Mouse (Mus musculus) adrenal gland, postnatal 25 days (tissue): Measurements from ENCODE around the gene Gm3336. TPM values are rescaled to one million over a fixed set of nuclear protein-coding genes. Genes with fewer than 3 reads are reported as not detected.

Source experiments
- DNase-seq: peaks from one replicate; pipeline ENCODE4 v3.0.0; 2021; ENCODE audit warnings: mixed read lengths
- total RNA-seq: library from RNA; stranded (reverse); gene quantifications from 2 replicates; pipeline ENCODE4 v1.2.3, GENCODE M21; 2021

The Gm3336 gene
- total RNA-seq, 1 experiment from 2014 or later, result not detected

DNA sequence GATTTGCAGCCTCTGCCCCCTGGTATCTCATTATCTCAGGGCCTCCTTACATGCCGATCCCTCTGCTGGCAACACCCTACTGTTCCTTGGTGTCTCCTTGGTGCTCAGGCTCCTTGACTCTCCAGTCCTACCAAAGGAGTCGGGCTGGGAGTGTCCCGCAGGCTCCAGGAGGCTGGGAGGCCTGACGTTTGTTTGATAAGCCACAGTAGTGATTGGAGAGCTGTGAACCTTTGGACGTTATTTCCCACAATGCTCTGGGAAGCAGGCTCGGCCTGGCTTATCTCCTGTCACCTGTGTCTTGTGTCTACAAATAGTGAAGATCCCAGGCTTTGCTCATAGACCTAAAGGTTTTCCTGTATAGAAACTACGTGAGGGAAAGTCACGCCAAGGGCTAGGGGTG lies 45.7 kb downstream of the Gm3336 start:
- DNase-seq, result no peak

DNA sequence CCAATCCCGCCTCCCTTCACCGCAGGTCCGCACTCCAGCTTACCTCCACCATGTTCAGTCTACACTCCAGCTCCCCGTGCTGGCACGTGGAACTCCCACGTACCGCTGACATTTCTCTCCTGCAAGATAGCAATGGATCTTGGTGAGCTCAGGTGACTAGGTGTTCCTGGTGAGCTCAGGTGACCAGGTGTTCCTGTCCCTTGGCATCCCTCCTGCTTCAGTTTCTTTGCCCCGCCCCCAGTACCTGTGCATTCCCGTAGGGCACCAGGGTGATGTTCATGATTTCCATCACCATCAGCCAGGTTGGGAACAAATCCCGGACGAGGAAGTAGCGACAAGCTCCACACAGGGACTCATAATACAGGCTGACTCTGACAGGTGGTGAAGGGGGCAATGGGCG lies 46.3 kb downstream of the Gm3336 start:
- DNase-seq, result no peak

DNA sequence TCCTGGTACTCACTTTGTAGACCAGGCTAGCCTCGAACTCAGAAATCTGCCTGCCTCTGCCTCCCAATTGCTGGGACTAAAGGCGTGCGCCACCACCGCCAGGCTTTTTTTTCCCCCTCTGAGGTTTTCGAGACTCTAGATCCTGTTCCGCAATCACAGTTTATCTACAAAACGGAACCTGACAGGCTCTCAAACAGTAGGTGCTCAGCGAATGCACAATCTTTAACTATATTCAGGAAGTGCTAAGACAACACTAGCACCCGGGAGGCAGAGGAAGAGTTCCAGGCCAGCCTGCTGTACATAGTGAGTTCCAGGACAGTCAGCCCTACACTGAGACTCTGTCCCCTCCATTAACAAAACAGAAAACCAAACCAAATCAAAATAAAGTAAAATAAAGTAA lies 47.0 kb downstream of the Gm3336 start:
- DNase-seq, result no peak

DNA sequence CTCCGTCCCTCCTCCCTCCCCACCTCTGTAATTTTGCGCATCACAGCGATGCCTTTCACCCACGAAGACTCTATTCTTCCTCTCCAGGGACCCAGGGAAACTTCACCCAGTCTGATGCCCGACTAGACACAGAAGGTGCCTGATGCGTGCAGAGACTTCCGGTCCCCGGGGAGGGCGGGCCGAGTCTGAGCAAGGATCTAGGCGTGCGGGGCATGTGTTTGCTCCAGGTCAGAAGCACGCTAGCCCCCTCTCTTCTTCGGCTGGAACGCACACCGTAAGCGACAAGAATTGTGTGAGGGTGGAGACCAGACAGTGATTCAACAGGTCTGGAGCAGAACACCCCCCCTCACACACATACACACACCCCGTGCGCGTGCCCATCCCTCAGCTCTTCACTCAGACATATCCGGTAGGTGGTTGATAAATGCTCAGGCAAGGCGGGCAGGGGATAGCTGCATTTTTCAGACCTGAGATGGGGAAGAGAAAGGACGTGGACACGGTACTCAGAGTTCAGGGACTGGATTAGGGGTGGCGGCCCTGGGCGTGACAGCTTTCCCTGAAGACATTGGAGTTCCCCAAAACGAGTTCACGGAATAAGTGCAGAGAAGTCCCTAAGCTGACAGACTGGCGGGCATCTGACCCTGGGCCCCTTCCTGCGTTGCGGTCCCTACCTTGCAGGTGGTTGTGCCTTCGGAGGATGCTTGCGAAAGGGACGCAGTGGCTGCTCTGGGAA lies 47.7 kb downstream of the Gm3336 start:
- DNase-seq, result no peak

DNA sequence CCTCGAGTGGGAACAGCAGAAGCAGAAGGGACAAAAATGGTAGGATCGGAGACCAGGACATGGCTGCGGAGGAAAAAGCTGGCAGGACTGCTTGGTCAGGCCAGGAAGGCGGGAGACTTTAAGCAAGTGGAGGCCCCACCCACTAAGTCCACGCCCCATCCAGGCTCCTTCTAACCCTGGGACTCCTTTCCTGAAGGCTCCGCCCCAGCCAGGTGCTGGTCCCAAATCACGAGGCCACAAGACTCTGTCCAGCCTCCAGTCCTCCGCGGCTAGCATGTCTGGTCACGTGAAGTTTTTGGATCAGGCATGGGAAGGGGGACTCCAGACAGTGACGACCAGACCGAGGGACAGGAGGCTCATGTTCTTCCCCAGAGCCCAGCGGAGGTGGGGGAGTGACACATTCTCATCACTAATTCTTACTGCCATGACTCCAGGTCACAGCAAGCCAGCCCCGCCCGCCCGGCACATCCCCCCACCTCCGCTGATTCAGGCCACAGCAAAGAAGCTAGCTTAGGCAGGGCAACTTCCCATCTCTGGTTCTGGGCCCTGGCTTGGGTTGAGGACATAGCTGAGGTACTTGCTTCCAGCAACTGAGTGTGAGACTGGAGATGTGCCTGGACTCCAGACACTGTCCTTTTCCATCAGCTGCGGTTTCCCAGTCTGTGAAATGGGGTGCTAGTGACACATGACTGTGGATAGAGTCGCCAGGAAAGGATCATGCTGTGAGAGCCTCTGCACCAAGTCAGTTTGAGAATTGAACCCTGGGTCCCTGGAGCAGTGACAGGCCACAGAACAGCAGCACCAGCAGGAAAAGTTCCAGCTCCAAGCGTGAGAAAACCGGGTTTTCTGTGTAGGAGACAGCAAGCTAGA lies 48.5 kb downstream of the Gm3336 start:
- peak; percentile 71 for DNase-seq

DNA sequence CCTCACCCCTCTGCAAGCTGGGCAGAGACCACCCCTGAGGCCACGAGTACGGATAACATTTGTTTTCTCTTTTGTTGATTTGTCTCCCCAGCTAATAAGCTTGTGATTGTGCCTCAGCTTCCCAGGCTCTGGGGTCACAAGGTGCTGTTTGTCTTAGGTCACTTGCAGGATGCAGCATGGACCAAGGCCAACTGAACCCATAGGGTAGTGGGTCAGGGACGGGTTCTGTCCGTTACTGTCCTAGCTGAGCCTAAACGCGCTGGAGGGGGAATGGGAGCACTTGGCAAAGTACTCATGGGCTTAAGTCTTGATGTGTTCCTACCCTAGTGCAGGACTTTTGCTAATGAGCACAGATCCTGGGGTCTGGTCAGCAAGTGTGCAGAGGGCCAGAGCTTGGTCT lies 49.2 kb downstream of the Gm3336 start:
- no peak for DNase-seq

DNA sequence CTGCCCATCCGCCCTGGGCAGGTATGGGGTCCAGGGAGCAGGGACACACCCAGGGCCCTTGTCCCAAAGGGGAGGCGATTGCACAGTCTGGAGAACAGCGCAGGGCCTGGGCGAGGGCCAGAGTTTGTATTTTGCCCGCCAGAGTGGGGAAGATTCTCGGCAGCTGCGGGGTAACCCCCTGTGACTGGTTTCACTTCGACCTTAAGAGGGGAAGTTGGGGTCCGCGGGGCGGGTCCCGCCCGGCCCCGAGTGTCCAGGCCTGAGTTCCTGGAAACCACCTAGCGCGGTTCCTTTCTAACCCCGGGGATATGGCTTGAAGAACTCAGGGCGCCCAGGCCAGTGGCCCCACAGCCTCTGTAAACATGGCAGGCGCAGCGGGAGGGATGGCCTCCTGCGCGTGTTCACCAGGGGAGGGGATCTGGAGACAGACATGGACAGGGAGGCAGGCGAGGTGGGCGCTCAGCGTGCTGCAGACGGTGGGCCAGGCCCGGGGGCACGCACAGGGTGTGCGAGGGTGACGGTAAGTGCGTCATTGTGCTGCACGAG lies 50.0 kb downstream of the Gm3336 start:
- DNase-seq, result no peak

DNA sequence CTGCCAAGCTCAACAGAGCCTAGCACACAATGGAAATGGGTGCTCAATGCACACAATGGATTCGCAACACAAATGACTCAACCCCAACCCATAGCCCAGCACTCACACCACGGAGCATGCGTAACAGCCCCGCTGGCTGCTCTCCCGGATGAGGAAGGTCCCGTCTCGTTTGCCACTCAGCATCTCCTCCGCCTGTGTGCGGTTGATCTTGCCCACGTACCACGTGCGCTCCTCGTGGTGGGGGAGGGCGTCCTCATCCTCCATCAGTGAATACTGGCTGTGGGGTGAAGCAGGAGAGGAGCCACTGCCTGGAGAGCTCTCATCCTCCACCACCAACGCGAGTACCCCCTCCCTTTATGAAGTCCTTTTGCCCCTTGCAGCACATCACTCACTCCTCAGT lies 50.6 kb downstream of the Gm3336 start:
- no peak for DNase-seq

DNA sequence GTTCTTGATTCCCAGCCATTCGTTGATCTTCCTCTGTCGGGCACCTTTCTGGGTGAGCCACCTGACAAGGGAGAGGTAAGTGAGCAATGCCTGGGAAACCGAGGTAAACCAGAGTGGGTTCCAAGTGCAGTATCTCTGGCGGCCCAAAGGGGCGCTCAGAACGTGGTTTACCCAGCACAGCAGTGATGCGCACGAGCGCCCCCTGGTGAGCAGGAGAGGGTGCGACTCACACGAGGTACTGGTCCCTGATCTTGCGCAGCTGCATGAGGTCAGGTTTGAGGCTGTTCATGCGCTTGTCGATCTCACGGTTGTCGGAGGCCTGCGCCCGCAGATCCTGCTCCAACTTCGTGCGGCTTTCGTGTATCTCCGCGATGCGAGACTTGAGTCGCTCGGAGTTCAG lies 51.0 kb downstream of the Gm3336 start:
- peak; percentile 99 for DNase-seq

DNA sequence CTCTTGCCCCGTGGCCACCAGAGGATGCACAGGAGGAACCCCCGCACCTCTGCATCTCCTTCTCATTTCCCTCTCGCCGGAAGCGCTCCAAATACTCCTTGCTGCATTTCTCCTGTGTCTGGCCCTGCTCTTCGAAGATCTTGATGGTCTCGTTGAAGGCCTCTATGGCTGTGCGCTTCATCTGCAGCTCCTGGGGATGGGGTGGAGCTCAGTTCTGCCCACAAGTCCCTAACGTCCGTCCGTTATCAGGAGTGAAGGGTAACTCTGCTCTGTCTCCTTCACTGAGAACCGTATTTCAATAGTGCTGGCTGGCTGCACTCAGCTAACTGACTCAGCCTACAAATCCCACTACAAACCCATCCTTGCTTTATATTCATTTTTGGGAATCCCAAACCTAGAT lies 51.5 kb downstream of the Gm3336 start:
- DNase-seq, result no peak

DNA sequence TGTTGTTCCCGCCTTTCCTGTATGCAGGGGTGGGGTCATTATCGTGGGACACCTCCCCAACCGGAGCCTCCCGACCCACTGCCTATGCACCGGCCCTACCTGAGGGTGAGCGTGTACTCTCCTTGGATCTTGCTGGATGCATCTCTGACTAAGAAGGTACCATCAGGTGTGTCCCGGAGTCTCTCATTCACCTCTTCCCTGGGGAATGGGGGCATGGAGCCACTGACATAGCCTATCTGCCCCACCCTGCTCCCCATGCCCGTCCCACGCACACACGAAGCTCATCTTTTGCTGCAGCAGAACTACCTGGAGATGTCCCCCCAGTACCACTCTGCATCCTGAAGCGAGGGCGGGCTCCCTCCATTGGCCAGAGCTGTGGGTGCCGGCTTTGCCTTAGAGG lies 52.4 kb downstream of the Gm3336 start:
- no peak for DNase-seq

DNA sequence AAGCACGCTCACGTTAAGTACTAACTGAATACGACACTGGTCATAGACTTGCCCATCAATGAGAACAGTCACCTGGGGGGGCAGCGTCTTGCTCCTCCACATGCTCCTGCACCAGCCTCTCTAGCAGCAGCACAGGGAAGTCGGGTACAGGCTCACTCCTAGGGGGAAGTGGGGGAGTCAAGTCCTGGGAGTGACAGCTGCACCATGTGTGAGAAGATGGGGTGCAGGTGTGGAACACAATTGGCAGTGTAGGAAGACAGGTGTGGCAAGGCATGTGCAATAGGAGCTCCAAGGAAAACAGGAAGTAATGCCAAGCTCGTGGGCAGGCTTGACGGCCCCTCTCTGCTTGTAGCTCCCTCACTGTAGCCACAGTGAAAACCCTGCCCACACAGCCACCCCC lies 52.9 kb downstream of the Gm3336 start:
- DNase-seq, result no peak

DNA sequence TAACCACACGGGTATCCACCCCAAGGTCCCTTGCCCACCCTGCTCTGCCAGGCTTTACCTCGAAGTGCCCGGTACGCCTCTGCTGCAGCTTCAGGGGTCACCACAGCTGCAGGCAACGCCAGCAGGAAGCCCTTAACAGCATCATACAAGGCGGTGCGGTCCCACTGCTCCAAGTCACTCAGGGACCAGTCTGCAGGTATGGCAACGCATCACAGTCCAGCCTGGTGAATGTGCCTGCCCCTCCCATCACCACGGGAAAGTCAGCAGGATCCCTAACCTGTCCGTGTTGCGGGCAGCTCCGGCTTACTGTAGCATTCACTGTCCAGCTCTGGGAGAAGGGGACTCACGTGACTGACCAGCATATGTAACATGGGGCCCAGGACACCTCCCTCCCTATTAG lies 53.7 kb downstream of the Gm3336 start:
- no peak for DNase-seq

Other genes starting within 250 kb of the Gm3336 start
- gene Klhl26, start 241.6 kb upstream of the Gm3336 start, total RNA-seq, result 22.3 and 24.9 TPM in 2 replicates
- 10.1 and 10.2 TPM in 2 replicates for gene Tmem59l, start 231.2 kb upstream of the Gm3336 start, total RNA-seq
- gene Crlf1, start 225.4 kb upstream of the Gm3336 start, total RNA-seq, result 0.18 TPM in 1 of 2 replicates, not detected in the other
- 141 and 158 TPM in 2 replicates for gene Rex1bd, start 211.8 kb upstream of the Gm3336 start, total RNA-seq
- gene Uba52, start 207.7 kb upstream of the Gm3336 start, total RNA-seq, result 1,380 and 1,587 TPM in 2 replicates
- gene Fkbp8, start 190.8 kb upstream of the Gm3336 start, total RNA-seq, result 361 and 404 TPM in 2 replicates
- 68.9 and 85.4 TPM in 2 replicates for gene Kxd1, start 190.6 kb upstream of the Gm3336 start, total RNA-seq
- 24.3 and 29.8 TPM in 2 replicates for gene Ell, start 179.1 kb upstream of the Gm3336 start, total RNA-seq
- 89.7 and 101 TPM in 2 replicates for gene Isyna1, start 124.2 kb upstream of the Gm3336 start, total RNA-seq
- gene Ssbp4, start 109.7 kb upstream of the Gm3336 start, total RNA-seq, result 82.0 and 88.2 TPM in 2 replicates
- 1.0 and 2.2 TPM in 2 replicates for gene Lrrc25, start 102.4 kb upstream of the Gm3336 start, total RNA-seq
- gene Gdf15, start 86.1 kb upstream of the Gm3336 start, total RNA-seq, result 2.2 and 5.7 TPM in 2 replicates
- gene Pgpep1, start 58.2 kb upstream of the Gm3336 start, total RNA-seq, result 98.1 and 129 TPM in 2 replicates
- 66.1 and 86.8 TPM in 2 replicates for gene Lsm4, start 45.3 kb upstream of the Gm3336 start, total RNA-seq
- 191 and 217 TPM in 2 replicates for gene Jund, start 19.6 kb upstream of the Gm3336 start, total RNA-seq
- gene Iqcn, start 15.1 kb upstream of the Gm3336 start, total RNA-seq, result 0.15 and 0.19 TPM in 2 replicates
- gene Pde4c, start 5.2 kb downstream of the Gm3336 start, total RNA-seq, result 0.55 and 1.3 TPM in 2 replicates
- 65.2 and 89.6 TPM in 2 replicates for gene Rab3a, start 36.1 kb downstream of the Gm3336 start, total RNA-seq
- gene Mpv17l2, start 42.4 kb downstream of the Gm3336 start, total RNA-seq, result 127 and 143 TPM in 2 replicates
- gene Pik3r2, start 58.2 kb downstream of the Gm3336 start, total RNA-seq, result 50.2 and 62.1 TPM in 2 replicates
- gene Mast3, start 86.5 kb downstream of the Gm3336 start, total RNA-seq, result 26.9 and 27.4 TPM in 2 replicates
- gene Il12rb1, start 89.9 kb downstream of the Gm3336 start, total RNA-seq, result not detected in 2 replicates
- 10.6 and 14.4 TPM in 2 replicates for gene Arrdc2, start 121.2 kb downstream of the Gm3336 start, total RNA-seq
- 2.2 and 3.3 TPM in 2 replicates for gene Kcnn1, start 144.7 kb downstream of the Gm3336 start, total RNA-seq
- gene Ccdc124, start 155.4 kb downstream of the Gm3336 start, total RNA-seq, result 54.6 and 57.5 TPM in 2 replicates
- gene Slc5a5, start 174.2 kb downstream of the Gm3336 start, total RNA-seq, result 0.09 TPM in 1 of 2 replicates, not detected in the other
- 1,315 and 1,410 TPM in 2 replicates for gene Rpl18a, start 178.9 kb downstream of the Gm3336 start, total RNA-seq
- 26.3 and 42.6 TPM in 2 replicates for gene Map1s, start 187.4 kb downstream of the Gm3336 start, total RNA-seq